Mouse (Mus musculus): ENCODE results near the gene Gdpd4. TPM values are rescaled to one million over a fixed set of nuclear protein-coding genes. Genes with fewer than 3 reads are reported as not detected.

Gdpd4 gene
- 0.09 TPM in 1 of 2 replicates, not detected in the other for polyA plus RNA-seq (2015; fragmentation: Nextera tagmentation; extraction: Ambion mirVana)

DNA sequence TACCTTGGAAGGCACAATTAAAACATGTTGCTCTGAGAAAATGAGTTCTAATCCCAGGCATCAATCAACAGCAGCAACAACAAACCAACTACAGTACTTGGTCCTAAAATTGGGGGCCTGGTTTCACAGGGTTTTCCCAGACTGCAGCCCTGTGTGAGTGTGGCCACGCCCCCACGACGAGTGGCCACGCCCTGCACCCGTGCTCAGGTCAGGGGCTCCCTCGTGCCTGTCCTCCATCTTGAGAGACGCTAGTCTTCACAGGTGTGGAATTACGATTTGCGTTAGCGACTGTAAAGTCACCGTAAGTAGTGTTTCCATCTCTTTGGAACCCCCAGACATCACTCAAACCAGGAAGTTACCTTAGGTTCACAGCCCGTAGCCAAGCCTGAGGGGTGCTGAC lies at the start of gene Gdpd4:
Gdpd4 (plus strand) TSS at position 214 of the 400 bp plus-strand sequence.
- ATAC-seq, result no peak
- H3K9me3 ChIP-seq (replicated peaks; ENCODE audit: control insufficient read depth, low read length, poor library complexity, severe bottlenecking), result no peaks in the 10 kb centered on the region
- H3K4me2 ChIP-seq (ENCODE audit: low read length), result no peak within 1 kb of the TSS
- no peaks in the 10 kb centered on the region for H3K4me1 ChIP-seq (ENCODE audit: control insufficient read depth, insufficient read depth, low read length)
- no peaks in the 10 kb centered on the region for H3K36me3 ChIP-seq (ENCODE audit: control insufficient read depth, insufficient read depth, low read length)
- no peak within 1 kb of the TSS for H3K4me3 ChIP-seq (ENCODE audit: low read depth, low read length)
- H3K9ac ChIP-seq (ENCODE audit: low read depth, low read length), result no peak within 1 kb of the TSS
- 81% methylated on average over 12 of the region's 12 CpGs for WGBS
- H3K27ac ChIP-seq (ENCODE audit: low read length), result no peak within 1 kb of the TSS
- H3K27me3 ChIP-seq (ENCODE audit: control insufficient read depth, insufficient read depth, low read depth, low read length), result no peaks in the 10 kb centered on the region

DNA sequence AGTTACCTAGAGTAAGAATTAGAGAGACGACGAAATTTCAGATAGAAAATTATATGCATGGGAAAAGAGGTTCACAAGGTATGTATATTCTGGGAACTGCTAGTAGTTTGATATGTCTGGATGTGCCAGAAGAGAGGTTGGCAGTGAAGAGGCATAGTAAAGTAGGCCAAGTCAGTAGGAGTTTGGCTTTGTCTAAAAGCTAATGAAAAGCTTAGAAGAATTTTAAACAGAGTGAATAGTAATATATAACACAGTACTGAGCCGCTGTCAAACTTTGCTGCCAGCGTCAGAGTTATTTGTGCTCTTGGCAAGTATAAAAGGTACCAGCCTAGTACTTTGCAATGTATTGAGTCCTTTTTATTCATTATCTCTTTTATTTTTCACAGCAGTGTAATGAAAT lies 47.4 kb upstream of the Gdpd4 start:
- Histone ChIP-seq H3K4me3 (ENCODE audit: low read depth, low read length) (no peak overlapping the region), H3K4me2 (ENCODE audit: low read length) (no peak overlapping the region), H3K9me3 (replicated peaks; ENCODE audit: control insufficient read depth, low read length, poor library complexity, severe bottlenecking) (no peaks in the 10 kb centered on the region), H3K9ac (ENCODE audit: low read depth, low read length) (no peak overlapping the region), H3K27me3 (ENCODE audit: control insufficient read depth, insufficient read depth, low read depth, low read length) (no peaks in the 10 kb centered on the region), H3K4me1 (ENCODE audit: control insufficient read depth, insufficient read depth, low read length) (no peaks in the 10 kb centered on the region), H3K36me3 (ENCODE audit: control insufficient read depth, insufficient read depth, low read length) (peaks cover 4% of the 10 kb centered on the region; the same call in 1 of the 2 replicates), H3K27ac (ENCODE audit: low read length) (no peak overlapping the region)
- WGBS, result 83% methylated on average over 4 of the region's 4 CpGs
- no peak for ATAC-seq

DNA sequence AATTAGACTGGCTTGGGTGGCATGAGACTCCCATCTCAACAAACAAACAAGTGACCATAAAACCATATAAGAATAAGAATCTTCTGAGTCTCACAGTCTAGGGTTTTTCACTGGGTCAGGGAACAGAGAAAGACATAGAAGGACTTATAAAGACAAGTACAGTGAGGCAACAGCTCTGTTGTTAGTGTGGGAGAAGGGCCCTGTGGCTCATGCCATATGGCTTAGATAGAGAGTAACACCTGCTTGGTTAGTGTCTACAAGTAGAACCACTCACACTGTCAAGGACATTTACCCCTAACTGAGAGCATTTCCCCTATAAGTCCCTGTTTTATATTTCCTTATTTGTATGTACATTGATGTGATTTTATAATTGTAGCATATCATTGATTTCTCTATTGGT lies 46.4 kb upstream of the Gdpd4 start:
- ATAC-seq, result no peak
- peaks cover 4% of the 10 kb centered on the region; the same call in 1 of the 2 replicates for H3K36me3 ChIP-seq (ENCODE audit: control insufficient read depth, insufficient read depth, low read length)
- H3K27me3 ChIP-seq (ENCODE audit: control insufficient read depth, insufficient read depth, low read depth, low read length), result no peaks in the 10 kb centered on the region

GRCm38 (mm10) chr7:97877846-97878538 lies 41.8 kb upstream of the Gdpd4 start:
- Histone ChIP-seq H3K4me3 (ENCODE audit: low read depth, low read length) (no peak overlapping the region), H3K27me3 (ENCODE audit: control insufficient read depth, insufficient read depth, low read depth, low read length) (no peaks in the 10 kb centered on the region), H3K4me1 (ENCODE audit: control insufficient read depth, insufficient read depth, low read length) (no peaks in the 10 kb centered on the region), H3K4me2 (ENCODE audit: low read length) (no peak overlapping the region), H3K36me3 (ENCODE audit: control insufficient read depth, insufficient read depth, low read length) (peaks cover 4% of the 10 kb centered on the region; the same call in 1 of the 2 replicates), H3K9me3 (replicated peaks; ENCODE audit: control insufficient read depth, low read length, poor library complexity, severe bottlenecking) (no peaks in the 10 kb centered on the region), H3K9ac (ENCODE audit: low read depth, low read length) (no peak overlapping the region), H3K27ac (ENCODE audit: low read length) (no peak overlapping the region)
- ATAC-seq, result no peak
- WGBS, result 87% methylated on average over 7 of the region's 7 CpGs

More for the DNA sequence above, 46.4 kb upstream of the Gdpd4 start:
- Histone ChIP-seq H3K4me2 (ENCODE audit: low read length) (no peak overlapping the region), H3K9me3 (replicated peaks; ENCODE audit: control insufficient read depth, low read length, poor library complexity, severe bottlenecking) (no peaks in the 10 kb centered on the region), H3K4me3 (ENCODE audit: low read depth, low read length) (no peak overlapping the region), H3K27ac (ENCODE audit: low read length) (no peak overlapping the region), H3K9ac (ENCODE audit: low read depth, low read length) (no peak overlapping the region), H3K4me1 (ENCODE audit: control insufficient read depth, insufficient read depth, low read length) (no peaks in the 10 kb centered on the region)

GRCm38 (mm10) chr7:97911646-97912045 lies 8.1 kb upstream of the Gdpd4 start:
- no peaks in the 10 kb centered on the region for H3K4me1 ChIP-seq (ENCODE audit: control insufficient read depth, insufficient read depth, low read length)
- no peak overlapping the region for H3K9ac ChIP-seq (ENCODE audit: low read depth, low read length)
- 86% methylated on average over 3 of the region's 3 CpGs for WGBS

DNA sequence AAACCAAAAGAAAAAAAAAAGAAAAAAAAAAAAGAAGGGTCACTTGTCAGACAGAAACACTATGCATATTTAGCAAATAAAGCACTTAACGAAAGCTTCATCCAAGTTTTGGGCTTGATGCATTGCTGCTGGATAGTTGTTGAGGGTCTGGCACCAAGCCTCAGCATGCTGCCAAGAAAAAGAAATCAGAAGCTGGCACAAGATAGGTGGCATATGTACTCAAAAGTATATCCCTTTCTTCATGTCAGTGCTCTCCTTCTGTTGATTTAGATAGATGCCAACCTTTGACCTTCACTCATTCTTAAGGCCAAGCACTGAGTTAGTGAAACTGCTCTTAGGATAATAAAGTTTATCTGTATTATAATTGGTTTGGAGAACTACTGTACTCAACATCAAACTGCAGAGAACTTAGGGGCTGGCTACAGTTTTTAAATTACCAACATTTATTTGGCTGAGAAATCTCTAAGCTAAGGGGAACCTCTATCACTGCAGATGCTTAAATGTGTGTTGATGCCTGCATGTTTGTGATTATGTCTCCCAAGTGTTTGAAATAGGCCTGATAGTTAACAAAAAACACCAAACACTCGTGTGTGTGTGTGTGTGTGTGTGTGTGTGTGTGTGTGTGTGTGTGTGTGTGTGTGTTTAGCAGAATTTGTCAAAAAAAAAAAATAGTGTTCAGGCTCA lies 4.8 kb upstream of the Gdpd4 start:
- WGBS, result 79% methylated on average over 2 of the region's 2 CpGs
- ATAC-seq, result no peak
- no peak overlapping the region for H3K27ac ChIP-seq (ENCODE audit: low read length)

More at GRCm38 (mm10) chr7:97911646-97912045, 8.1 kb upstream of the Gdpd4 start:
- ATAC-seq, result no peak
- Histone ChIP-seq H3K4me2 (ENCODE audit: low read length) (no peak overlapping the region), H3K27ac (ENCODE audit: low read length) (no peak overlapping the region), H3K27me3 (ENCODE audit: control insufficient read depth, insufficient read depth, low read depth, low read length) (no peaks in the 10 kb centered on the region), H3K9me3 (replicated peaks; ENCODE audit: control insufficient read depth, low read length, poor library complexity, severe bottlenecking) (no peaks in the 10 kb centered on the region), H3K4me3 (ENCODE audit: low read depth, low read length) (no peak overlapping the region), H3K36me3 (ENCODE audit: control insufficient read depth, insufficient read depth, low read length) (peaks cover 33% of the 10 kb centered on the region)

DNA sequence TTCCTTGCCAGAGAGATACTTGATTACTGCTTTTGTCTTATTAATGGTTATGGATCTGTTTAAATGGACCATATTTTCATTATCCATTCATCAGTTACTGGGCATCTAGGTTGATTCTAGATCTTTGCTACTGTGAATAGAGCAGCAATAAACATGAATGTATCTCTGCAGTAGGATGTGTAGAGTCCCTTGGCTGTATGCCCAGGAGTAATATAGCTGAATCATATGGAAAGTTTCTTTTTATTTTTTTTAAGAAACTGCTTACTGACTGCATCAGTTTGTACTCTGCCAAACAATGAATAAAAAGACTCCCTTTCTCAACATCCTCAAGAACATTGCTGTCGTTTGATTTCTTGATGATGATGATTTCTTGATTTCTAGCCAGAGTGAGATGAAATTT lies 6.1 kb downstream of the Gdpd4 start:
- WGBS, result 75% methylated on average over 1 of the region's 1 CpGs

More for the DNA sequence above, 4.8 kb upstream of the Gdpd4 start:
- H3K4me2 ChIP-seq (ENCODE audit: low read length), result no peak overlapping the region
- H3K36me3 ChIP-seq (ENCODE audit: control insufficient read depth, insufficient read depth, low read length), result peaks cover 18% of the 10 kb centered on the region
- no peaks in the 10 kb centered on the region for H3K9me3 ChIP-seq (replicated peaks; ENCODE audit: control insufficient read depth, low read length, poor library complexity, severe bottlenecking)
- H3K9ac ChIP-seq (ENCODE audit: low read depth, low read length), result no peak overlapping the region
- H3K4me3 ChIP-seq (ENCODE audit: low read depth, low read length), result no peak overlapping the region
- H3K4me1 ChIP-seq (ENCODE audit: control insufficient read depth, insufficient read depth, low read length), result no peaks in the 10 kb centered on the region
- H3K27me3 ChIP-seq (ENCODE audit: control insufficient read depth, insufficient read depth, low read depth, low read length), result no peaks in the 10 kb centered on the region

GRCm38 (mm10) chr7:97926978-97927377 lies 7.2 kb downstream of the Gdpd4 start:
- H3K27me3 ChIP-seq (ENCODE audit: control insufficient read depth, insufficient read depth, low read depth, low read length), result no peaks in the 10 kb centered on the region
- no peak overlapping the region for H3K4me2 ChIP-seq (ENCODE audit: low read length)
- H3K4me3 ChIP-seq (ENCODE audit: low read depth, low read length), result no peak overlapping the region
- H3K36me3 ChIP-seq (ENCODE audit: control insufficient read depth, insufficient read depth, low read length), result no peaks in the 10 kb centered on the region
- WGBS, result 74% methylated on average over 5 of the region's 5 CpGs
- H3K27ac ChIP-seq (ENCODE audit: low read length), result no peak overlapping the region
- ATAC-seq, result no peak
- no peaks in the 10 kb centered on the region for H3K4me1 ChIP-seq (ENCODE audit: control insufficient read depth, insufficient read depth, low read length)
- no peak overlapping the region for H3K9ac ChIP-seq (ENCODE audit: low read depth, low read length)
- no peaks in the 10 kb centered on the region for H3K9me3 ChIP-seq (replicated peaks; ENCODE audit: control insufficient read depth, low read length, poor library complexity, severe bottlenecking)

More for the DNA sequence above, 6.1 kb downstream of the Gdpd4 start:
- Histone ChIP-seq H3K9me3 (replicated peaks; ENCODE audit: control insufficient read depth, low read length, poor library complexity, severe bottlenecking) (no peaks in the 10 kb centered on the region), H3K4me1 (ENCODE audit: control insufficient read depth, insufficient read depth, low read length) (no peaks in the 10 kb centered on the region), H3K4me2 (ENCODE audit: low read length) (no peak overlapping the region), H3K27me3 (ENCODE audit: control insufficient read depth, insufficient read depth, low read depth, low read length) (no peaks in the 10 kb centered on the region), H3K36me3 (ENCODE audit: control insufficient read depth, insufficient read depth, low read length) (no peaks in the 10 kb centered on the region), H3K4me3 (ENCODE audit: low read depth, low read length) (no peak overlapping the region), H3K27ac (ENCODE audit: low read length) (no peak overlapping the region), H3K9ac (ENCODE audit: low read depth, low read length) (no peak overlapping the region)
- no peak for ATAC-seq

- no peak overlapping the region for H3K27ac ChIP-seq (ENCODE audit: low read length)
- H3K36me3 ChIP-seq (ENCODE audit: control insufficient read depth, insufficient read depth, low read length), result no peaks in the 10 kb centered on the region
- H3K27me3 ChIP-seq (ENCODE audit: control insufficient read depth, insufficient read depth, low read depth, low read length), result no peaks in the 10 kb centered on the region
- ATAC-seq, result no peak
- no peaks in the 10 kb centered on the region for H3K4me1 ChIP-seq (ENCODE audit: control insufficient read depth, insufficient read depth, low read length)
- H3K4me2 ChIP-seq (ENCODE audit: low read length), result no peak overlapping the region
- 86% methylated on average over 1 of the region's 1 CpGs for WGBS
- no peak overlapping the region for H3K9ac ChIP-seq (ENCODE audit: low read depth, low read length)
- no peaks in the 10 kb centered on the region for H3K9me3 ChIP-seq (replicated peaks; ENCODE audit: control insufficient read depth, low read length, poor library complexity, severe bottlenecking)
- no peak overlapping the region for H3K4me3 ChIP-seq (ENCODE audit: low read depth, low read length)
These were observed 24.7 kb downstream of the Gdpd4 start for GRCm38 (mm10) chr7:97944485-97944884.
